Mouse (Mus musculus): ENCODE measurements around the gene Zfp949.

DNA sequence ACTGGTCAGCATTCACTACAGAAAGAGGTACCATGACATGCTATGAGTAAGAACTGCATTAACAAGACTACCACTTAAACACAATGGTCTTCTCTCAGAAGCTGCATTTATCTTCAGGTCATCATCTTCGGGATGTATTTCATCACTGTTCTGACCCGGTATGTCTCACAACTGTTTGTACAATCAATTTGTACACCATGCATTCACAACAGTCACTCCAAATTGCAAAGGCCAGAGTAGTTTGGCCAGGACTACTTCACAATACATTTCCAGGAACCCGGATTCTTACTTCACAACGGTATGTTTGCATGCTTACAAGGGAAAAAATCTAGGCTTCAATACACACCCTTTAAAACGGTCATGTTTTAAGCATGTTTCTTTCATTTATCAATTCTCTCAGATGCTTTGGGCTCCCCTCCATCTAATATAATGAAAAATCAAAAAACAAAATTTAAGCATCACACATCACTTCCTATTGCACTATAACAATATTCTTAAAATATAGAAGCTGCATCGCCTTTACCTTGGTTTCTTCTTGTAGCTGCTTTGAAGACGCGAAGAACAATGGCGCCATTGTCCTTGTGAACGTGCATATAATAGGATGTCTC, 25.8 kb upstream of the Zfp949 start:
- TF ChIP-seq CTCF (IDR thresholded peaks at IDR 0.05; ENCODE audit: low read depth): no peak
- no peak for TF ChIP-seq EP300 (IDR thresholded peaks at IDR 0.05; ENCODE audit: low read depth)
